Mouse (Mus musculus): ENCODE data around the gene March8.
A peak's percentile ranks its signal among the peaks of the same experiment; 100 is the strongest.

The March8 gene

GRCm38 (mm10) chr6:116407956-116408657 lies 70.3 kb downstream of the March8 start:
- DNase-seq (ENCODE audit: low spot score in 2 of 2), result no peak

- DNase-seq (ENCODE audit: low spot score in 2 of 2), result no peak
Measured at GRCm38 (mm10) chr6:116410436-116410835, 72.6 kb downstream of the March8 start.

- no peak for DNase-seq (ENCODE audit: low spot score in 2 of 2)
Measured at GRCm38 (mm10) chr6:116411716-116412115, 73.9 kb downstream of the March8 start.

GRCm38 (mm10) chr6:116412546-116413325 lies 74.9 kb downstream of the March8 start:
- no peak for DNase-seq (ENCODE audit: low spot score in 2 of 2)

- DNase-seq (ENCODE audit: low spot score in 2 of 2), result no peak
Measured at GRCm38 (mm10) chr6:116415126-116415676, 77.4 kb downstream of the March8 start.

GRCm38 (mm10) chr6:116416000-116416552 lies 78.3 kb downstream of the March8 start:
- no peak for DNase-seq (ENCODE audit: low spot score in 2 of 2)

GRCm38 (mm10) chr6:116417518-116418315 lies 79.9 kb downstream of the March8 start:
- DNase-seq (ENCODE audit: low spot score in 2 of 2), result no peak

- DNase-seq (ENCODE audit: low spot score in 2 of 2), result no peak
Measured at GRCm38 (mm10) chr6:116418487-116418886, 80.7 kb downstream of the March8 start.

- no peak for DNase-seq (ENCODE audit: low spot score in 2 of 2)
Measured at GRCm38 (mm10) chr6:116419699-116420098, 81.9 kb downstream of the March8 start.

- DNase-seq (ENCODE audit: low spot score in 2 of 2), result no peak
Measured at GRCm38 (mm10) chr6:116420271-116420670, 82.4 kb downstream of the March8 start.

GRCm38 (mm10) chr6:116422991-116423390 lies 85.2 kb downstream of the March8 start:
- DNase-seq (ENCODE audit: low spot score in 2 of 2), result no peak

- DNase-seq (ENCODE audit: low spot score in 2 of 2), result peak; percentile 33 to 55
Measured at GRCm38 (mm10) chr6:116423664-116424063, 85.8 kb downstream of the March8 start.

GRCm38 (mm10) chr6:116427552-116427951 lies 89.7 kb downstream of the March8 start:
- no peak for DNase-seq (ENCODE audit: low spot score in 2 of 2)

- DNase-seq (ENCODE audit: low spot score in 2 of 2), result no peak
Measured at GRCm38 (mm10) chr6:116428282-116428681, 90.5 kb downstream of the March8 start.

- DNase-seq (ENCODE audit: low spot score in 2 of 2), result no peak
Measured at GRCm38 (mm10) chr6:116438864-116439263, 101.0 kb downstream of the March8 start.

- DNase-seq (ENCODE audit: low spot score in 2 of 2), result no peak
Measured at GRCm38 (mm10) chr6:116439531-116439930, 101.7 kb downstream of the March8 start.

- DNase-seq (ENCODE audit: low spot score in 2 of 2), result no peak
Measured at GRCm38 (mm10) chr6:116440447-116440846, 102.6 kb downstream of the March8 start.

- no peak for DNase-seq (ENCODE audit: low spot score in 2 of 2)
Measured at GRCm38 (mm10) chr6:116440849-116441248, 103.0 kb downstream of the March8 start.

GRCm38 (mm10) chr6:116455781-116456180 lies 118.0 kb downstream of the March8 start:
- DNase-seq (ENCODE audit: low spot score in 2 of 2), result peak in 1 of 2 experiments; percentile 1

- DNase-seq (ENCODE audit: low spot score in 2 of 2), result no peak
Measured at GRCm38 (mm10) chr6:116456482-116456881, 118.7 kb downstream of the March8 start.

- no peak for DNase-seq (ENCODE audit: low spot score in 2 of 2)
Measured at GRCm38 (mm10) chr6:116458728-116459127, 120.9 kb downstream of the March8 start.

Data from frontal cortex, postnatal 36 days (tissue).